In the genomic region with DNA sequence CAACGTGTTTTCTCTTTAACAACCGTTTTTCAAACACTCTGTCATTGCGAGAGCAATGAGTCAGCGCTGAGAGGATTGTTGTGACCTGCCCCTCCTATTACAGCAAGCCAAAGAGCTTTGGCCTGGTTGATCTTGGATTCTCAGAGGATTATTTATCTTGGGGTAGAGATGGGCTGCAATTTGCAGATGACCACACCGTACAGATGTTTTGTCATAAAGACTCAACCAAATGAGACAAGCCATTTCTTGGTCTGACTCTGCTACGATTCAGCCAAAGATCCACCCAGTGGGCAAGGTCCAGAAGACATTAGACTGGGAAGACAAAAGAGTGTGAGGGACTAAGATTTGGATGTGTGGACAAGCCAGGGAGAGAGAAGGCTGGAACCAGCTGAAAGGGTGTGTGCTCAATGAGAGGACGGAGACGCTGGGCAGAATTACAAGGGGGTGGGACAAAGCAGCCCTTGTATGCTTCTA, we compare ENCODE assay signal across 11 mouse cellular contexts. TPM values are rescaled to one million over a fixed set of nuclear protein-coding genes. Genes with fewer than 3 reads are reported as not detected.
DNase-seq lines count a peak whose midpoint lies in the region; ATAC-seq and TF ChIP-seq lines count a peak whose summit lies in the region.
"Had no signal": no experiment of that assay in that cellular context is flagged by ENCODE, and none has a peak within 500 bp of the region (broad histone marks: within the 10 kb centered on the region; RNA-seq: fewer than 3 reads in every experiment).

No protein-coding gene starts in this region.

- peak overlapping the region; percentile 87 for H3K27ac ChIP-seq in gastrocnemius, adult 2 months
- H3K27ac ChIP-seq: embryonic facial prominence, embryonic 13.5 days had no signal

- CTCF ChIA-PET in Patski (lab: Charles Lee) = interaction anchor here (1.0 kb wide), 1 partner anchor 46 kb away, joined by 3 read pairs; no protein-coding TSS in a partner anchor

- TF ChIP-seq CTCF in Patski (IDR thresholded peaks at IDR 0.05) = no peak
- no peak for TF ChIP-seq CTCF in gastrocnemius, adult 2 months (IDR thresholded peaks at IDR 0.05)

- ATAC-seq in Patski = peak; percentile 18
- ATAC-seq in megakaryocyte, adult 5-6 weeks (ENCODE audit: poor library complexity, severe bottlenecking) = 0 out of 2 replicates have a peak, but pooled peaks have one; percentile 22

- intact Hi-C loops in gastrocnemius, adult 2 months (cut with DNase I) = loop anchor here (5.0 kb wide), 1 partner anchor 73 kb away; no protein-coding TSS in a partner anchor

- in situ Hi-C loops in Patski (cut with MboI; ENCODE audit: low pct_unique_long_range_greater_than_20kb) = loop anchor here (25.0 kb wide), 1 partner anchor 363 kb away; no protein-coding TSS in a partner anchor

- H3K27me3 ChIP-seq in Patski = no peaks in the 10 kb centered on the region

- POLR2A ChIA-PET in Patski (lab: Charles Lee) = interaction anchor here (0.6 kb wide), 2 partner anchors 10 to 40 kb away, joined by 3 to 4 read pairs; no protein-coding TSS in a partner anchor

- DNase-seq in layer of hippocampus, adult 9-11 months = peak; percentile 53
- DNase-seq in layer of hippocampus, postnatal 10 days (ENCODE audit: low spot score in 2 of 2) = no peak
- no peak for DNase-seq in Patski (ENCODE audit: low read depth, low spot score)
- DNase-seq in gastrocnemius, adult 2 months = peak; percentile 82
- no peak for DNase-seq in spleen, postnatal 4 days (ENCODE audit: low spot score in 2 of 2)
- no peak for DNase-seq in left cerebral cortex, adult 9 months (ENCODE audit: low spot score in 2 of 2)
- DNase-seq: kidney, adult 8-10 months; left cerebral cortex, postnatal 4 days; thymus, adult 18-20 months had no signal

- H3K4me3 ChIP-seq in gastrocnemius, adult 2 months = peak overlapping the region; percentile 2; the same call in 1 of the 2 replicates
- H3K4me3 ChIP-seq: embryonic facial prominence, embryonic 13.5 days had no signal

RNA-seq across cellular contexts. Expression of a gene that starts 13.3 kb away (rescaled TPM):
- total RNA-seq in layer of hippocampus, postnatal 10 days (2021) = 10 to 100 TPM; 28.8 to 33.1 TPM
- polyA plus RNA-seq in Patski (2021) = 14.8 TPM
- 10 to 100 TPM; 53.3 to 61.6 TPM for total RNA-seq in gastrocnemius, adult 2 months (2021)
- total RNA-seq in megakaryocyte, adult 5-6 weeks (2015) = 3.9 and 6.2 TPM in 2 replicates
- total RNA-seq in megakaryocyte, adult 5-6 weeks (2017) = 2.5 and 4.6 TPM in 2 replicates

Comparison
In these comparisons a context has a peak if more than half of its experiments do, and no peak if none do; other contexts are left out.
1. DNase-seq: peak in layer of hippocampus, adult 9-11 months (single experiment) and gastrocnemius, adult 2 months (single experiment); none in layer of hippocampus, postnatal 10 days (0 of 2), Patski (single experiment), spleen, postnatal 4 days (0 of 2) and left cerebral cortex, adult 9 months (0 of 2).
2. RNA of a gene that starts 13.3 kb away (total RNA-seq): 53.3 to 61.6 TPM in gastrocnemius, adult 2 months and 28.8 to 33.1 TPM in layer of hippocampus, postnatal 10 days; 2.5 to 6.2 TPM in megakaryocyte, adult 5-6 weeks; every median in the first group is over 4 times any median in the second.